Mouse (Mus musculus) stomach, adult 2 months (tissue): ENCODE results near the gene Rfxap. TPM values are rescaled to one million over a fixed set of nuclear protein-coding genes. Genes with fewer than 3 reads are reported as not detected.

Experiments
- polyA plus RNA-seq: library from polyadenylated mRNA; depleted of rRNA; stranded (reverse); fragments of >200 nt; gene quantifications from 2 replicates; pipeline ENCODE4 v1.2.3, GENCODE M21; 2012; rRNA removed

Rfxap gene
- 5.1 and 10.2 TPM in 2 replicates for polyA plus RNA-seq

DNA sequence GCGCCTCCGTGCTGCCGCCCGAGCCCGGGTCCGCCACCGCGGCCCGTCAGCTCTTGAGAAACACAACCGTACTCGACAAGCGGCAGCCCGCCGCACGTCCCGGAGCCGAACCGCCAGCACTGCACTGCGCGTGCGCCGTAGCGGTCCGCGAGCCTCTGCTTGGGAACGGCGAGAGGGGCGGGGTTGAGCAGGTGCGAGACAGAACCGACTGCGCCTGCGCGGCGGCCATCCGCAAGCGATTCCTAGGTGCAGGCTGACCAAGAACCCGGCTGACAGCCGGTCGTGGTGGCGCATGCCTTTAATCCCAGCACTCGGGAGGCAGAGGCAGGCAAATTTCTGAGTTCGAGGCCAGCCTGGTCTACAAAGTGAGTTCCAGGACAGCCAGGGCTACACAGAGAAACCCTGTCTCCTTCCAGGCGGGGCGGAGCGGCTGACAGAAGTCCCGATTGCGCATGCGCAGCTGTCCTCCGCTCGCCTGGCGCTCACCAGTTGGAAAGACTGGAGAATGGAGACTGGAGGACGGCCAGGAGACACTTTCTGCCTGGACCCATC, at the start of gene Rfxap:
Gene Rfxap (minus strand): TSS at position 126 of the 552 bp plus-strand sequence.

DNA sequence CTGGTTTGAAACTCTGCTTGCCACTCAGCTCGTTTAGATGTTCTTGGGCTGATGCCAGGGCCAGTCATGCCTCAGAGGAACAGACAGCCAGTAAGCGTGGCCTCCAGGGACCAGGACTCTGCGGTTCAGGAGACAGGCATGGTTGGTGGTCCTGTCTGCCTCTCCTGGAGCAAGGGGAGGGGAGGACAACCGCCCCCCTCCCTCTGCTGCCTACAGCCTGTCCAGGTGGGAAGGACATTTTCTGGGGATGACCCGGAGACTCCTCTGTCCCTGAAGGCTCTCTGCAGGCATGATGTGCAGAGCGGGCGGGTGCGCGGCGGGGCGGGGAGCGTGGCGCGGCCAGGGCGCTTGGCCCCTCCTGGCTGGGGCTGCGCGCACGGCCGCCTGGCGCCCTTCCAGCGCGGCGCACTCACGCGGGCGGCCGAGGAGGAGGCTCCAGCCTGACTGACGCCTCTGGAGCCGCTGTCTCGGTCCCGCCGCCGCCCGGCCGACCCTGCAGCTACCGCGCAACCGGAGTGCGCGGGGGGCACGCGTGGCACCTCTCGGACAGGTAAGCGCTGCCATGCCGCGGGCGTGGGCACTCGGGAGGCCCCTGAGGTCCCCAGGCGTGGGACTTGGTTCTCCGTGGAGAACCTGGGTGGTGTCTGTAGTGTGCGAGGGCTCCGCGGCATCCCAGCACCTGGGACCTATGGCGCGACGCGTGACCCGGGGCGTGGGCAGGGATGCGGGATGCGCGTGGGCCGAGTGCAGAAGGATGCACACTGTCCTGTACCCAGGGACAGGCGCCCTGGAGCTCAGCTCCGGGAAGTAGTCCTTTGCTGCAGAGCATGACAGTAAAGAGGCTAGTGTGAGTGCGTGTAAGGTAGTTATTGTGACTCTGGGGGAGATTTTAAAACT, 52.2 kb downstream of the Rfxap start, which contains the start of gene Smad9:
Gene Smad9 (plus strand): TSS at position 438 of the 897 bp plus-strand sequence.

Other genes with a start within 250 kb of the Rfxap start
- 13.3 and 18.4 TPM in 2 replicates for gene Supt20, start 115.0 kb downstream of the Rfxap start, polyA plus RNA-seq
- not detected in 2 replicates for gene Gm21958, start 93.4 kb downstream of the Rfxap start, polyA plus RNA-seq
- 2.1 TPM in 2 replicates for gene Exosc8, start 72.4 kb downstream of the Rfxap start, polyA plus RNA-seq
- gene Alg5, start 72.3 kb downstream of the Rfxap start, polyA plus RNA-seq, result 4.0 and 5.0 TPM in 2 replicates
- 1.6 and 2.1 TPM in 2 replicates for gene Smad9, start 52.2 kb downstream of the Rfxap start, polyA plus RNA-seq
- 0.06 and 0.09 TPM in 2 replicates for gene Sertm1, start 108.1 kb upstream of the Rfxap start, polyA plus RNA-seq
- 0.44 TPM in 1 of 2 replicates, not detected in the other for gene Ccna1, start 247.7 kb upstream of the Rfxap start, polyA plus RNA-seq